Mouse (Mus musculus) hindbrain, embryonic 11.5 days (tissue): ENCODE measurements at regions not wholly inside any gene's neighbourhood (a gene's known extent, or its start where the extent isn't known, plus 50 kb on each side); places are given as distances from the start of the nearest gene placed in this dataset.

Experiments used
- ATAC-seq: fragments of 200-750 bp; cut with Nextera tagmentation; 2 replicates; pipeline ENCODE4 v1.8.0; 2017; ENCODE audit warnings: mild to moderate bottlenecking, moderate TSS enrichment, moderate library complexity; ENCODE audit not compliant: low FRiP score
- DNase-seq: peaks from one replicate; pipeline ENCODE4 v3.0.0-alpha.2; 2015; ENCODE audit warnings: low spot score
- H3K27ac ChIP-seq: fragments of 300-500 bp; sonication (generic); 2 replicates; pipeline ENCODE4 v1.5.1; 2014; ENCODE audit warnings: mild to moderate bottlenecking, low read depth, low read length
- H3K27me3 ChIP-seq: fragments of 300-500 bp; sonication (generic); 2 replicates; pipeline ENCODE4 v1.6.1; 2014; ENCODE audit warnings: mild to moderate bottlenecking, low read length, moderate library complexity, mixed read lengths; ENCODE audit not compliant: control insufficient read depth, insufficient read depth
- H3K36me3 ChIP-seq: fragments of 300-500 bp; sonication (generic); 2 replicates; pipeline ENCODE4 v1.6.1; 2014; ENCODE audit warnings: mild to moderate bottlenecking, low read length, moderate library complexity, mixed read lengths; ENCODE audit not compliant: control insufficient read depth, insufficient read depth
- H3K4me1 ChIP-seq: fragments of 300-500 bp; sonication (generic); replicated peaks from 2 replicates; pipeline ENCODE4 v1.6.1; 2014; ENCODE audit warnings: low read length, mixed read lengths; ENCODE audit not compliant: control insufficient read depth, insufficient read depth
- H3K4me2 ChIP-seq: fragments of 300-500 bp; sonication (generic); replicated peaks from 2 replicates; pipeline ENCODE4 v1.6.1; 2014; ENCODE audit warnings: mild to moderate bottlenecking, low read depth, low read length
- H3K4me3 ChIP-seq: fragments of 300-500 bp; sonication (generic); 2 replicates; pipeline ENCODE4 v1.5.1; 2014; ENCODE audit warnings: low read depth, low read length
- H3K9ac ChIP-seq: fragments of 300-500 bp; sonication (generic); 2 replicates; pipeline ENCODE4 v1.6.1; 2014; ENCODE audit warnings: low read depth, low read length
- H3K9me3 ChIP-seq: fragments of 300-500 bp; sonication (generic); 2 replicates; pipeline ENCODE4 v1.6.1; 2016; ENCODE audit warnings: low read length; ENCODE audit not compliant: control insufficient read depth
- WGBS: fragments of 180-500 bp; shearing (Covaris S2); extraction: QIAGEN DNeasy Blood & Tissue Kit; methylation state at CpG from one replicate; pipeline ENCODE4 v1.1.7; 2014; 5-methylcytosine and 5-hydroxymethylcytosine counted together

DNA sequence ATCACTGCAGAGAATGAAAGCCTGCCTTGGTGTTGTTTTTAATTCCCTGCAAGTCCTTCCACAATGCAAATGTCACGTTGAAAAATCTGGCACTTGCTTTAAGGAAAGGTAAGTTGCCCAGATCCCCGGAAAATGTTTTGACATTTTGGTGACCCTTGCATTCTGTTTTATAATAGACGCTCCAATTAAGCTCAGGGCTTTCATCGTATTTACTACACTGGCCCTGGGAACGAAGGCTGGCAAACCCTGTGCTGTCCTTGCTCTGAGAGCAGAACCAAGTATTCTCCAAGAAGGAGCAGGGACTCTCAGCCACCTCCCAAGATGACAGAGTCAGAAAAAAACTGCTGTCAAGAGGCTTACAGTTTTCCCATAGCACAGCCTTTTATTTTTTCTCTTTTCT is 305.9 kb downstream of the Kctd12 start:
- ATAC-seq (no peak), DNase-seq (no peak)
- Histone ChIP-seq H3K36me3 (no peaks in the 10 kb centered on the region), H3K27ac (no peak overlapping the region), H3K27me3 (no peaks in the 10 kb centered on the region), H3K9ac (no peak overlapping the region), H3K9me3 (no peaks in the 10 kb centered on the region), H3K4me3 (no peak overlapping the region), H3K4me1 (no peaks in the 10 kb centered on the region), H3K4me2 (no peak overlapping the region)
- 59% methylated on average over 5 of the region's 5 CpGs for WGBS

DNA sequence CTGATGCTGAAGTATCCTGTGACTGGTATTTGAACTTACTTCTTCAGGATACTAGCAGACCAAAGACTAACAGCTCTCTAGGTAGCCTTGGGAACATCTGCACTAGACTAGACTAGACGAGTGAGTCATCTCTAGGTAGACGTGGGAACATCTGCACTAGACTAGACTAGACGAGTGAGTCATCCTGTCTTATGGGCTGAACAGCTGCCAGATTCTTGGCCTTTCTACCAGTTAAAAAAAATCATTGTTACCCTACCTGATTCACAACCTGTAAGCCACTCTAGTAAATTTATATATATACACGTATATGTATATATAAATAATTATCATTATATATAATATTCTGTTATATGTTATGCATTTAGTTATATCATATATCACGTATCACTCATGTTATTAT is 307.8 kb downstream of the Kctd12 start:
- H3K4me2 ChIP-seq = no peak overlapping the region
- H3K36me3 ChIP-seq = no peaks in the 10 kb centered on the region
- ATAC-seq (no peak), DNase-seq (no peak)
- H3K4me1 ChIP-seq = no peaks in the 10 kb centered on the region
- H3K4me3 ChIP-seq = no peak overlapping the region
- H3K27me3 ChIP-seq = no peaks in the 10 kb centered on the region
- no peak overlapping the region for H3K27ac ChIP-seq
- no peaks in the 10 kb centered on the region for H3K9me3 ChIP-seq
- no peak overlapping the region for H3K9ac ChIP-seq
- WGBS = 93% methylated on average over 5 of the region's 5 CpGs

DNA sequence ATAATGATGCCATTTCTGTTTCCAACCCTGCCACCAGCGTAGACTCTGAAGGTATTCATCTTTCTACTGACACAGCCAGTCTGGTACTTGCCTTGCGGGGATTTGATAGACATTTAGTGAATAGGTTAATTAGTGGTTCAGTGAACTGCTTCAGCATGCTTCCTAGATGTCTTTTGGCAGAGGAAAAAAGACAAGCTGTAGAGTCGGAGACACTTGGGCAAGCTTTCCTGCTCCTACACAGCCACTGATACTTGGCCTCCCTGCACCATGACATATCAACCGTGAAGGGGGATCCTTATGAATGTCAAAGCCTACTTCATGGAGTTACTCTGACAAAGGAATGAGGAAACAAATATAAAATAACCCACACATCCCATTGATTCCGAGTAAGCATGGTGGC is 308.7 kb downstream of the Kctd12 start:
- H3K9ac ChIP-seq = no peak overlapping the region
- no peaks in the 10 kb centered on the region for H3K4me1 ChIP-seq
- DNase-seq = no peak
- no peak overlapping the region for H3K4me3 ChIP-seq
- 62% methylated on average over 5 of the region's 5 CpGs for WGBS
- no peak overlapping the region for H3K27ac ChIP-seq
- H3K4me2 ChIP-seq = no peak overlapping the region
- no peaks in the 10 kb centered on the region for H3K9me3 ChIP-seq
- no peaks in the 10 kb centered on the region for H3K36me3 ChIP-seq
- no peak for ATAC-seq
- no peaks in the 10 kb centered on the region for H3K27me3 ChIP-seq

DNA sequence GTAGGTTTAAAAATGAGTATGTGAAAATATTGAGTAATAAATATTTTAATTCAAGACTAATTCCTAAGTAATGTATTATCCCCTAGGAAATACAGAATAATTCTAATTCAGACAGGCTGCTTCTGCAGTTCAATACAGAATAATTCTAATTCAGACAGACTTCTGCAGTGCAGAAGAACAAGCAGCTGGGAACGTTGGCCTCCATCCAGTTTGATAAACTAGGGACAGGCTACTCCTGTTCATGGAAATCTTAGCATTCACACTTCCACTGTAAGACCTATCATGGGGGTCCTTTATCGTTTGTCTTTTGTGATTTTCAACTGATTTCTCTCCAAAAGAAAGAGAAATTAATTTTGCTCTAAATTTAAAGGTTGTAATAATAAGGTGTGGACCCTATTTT is 319.2 kb downstream of the Kctd12 start:
- no peaks in the 10 kb centered on the region for H3K9me3 ChIP-seq
- no peak overlapping the region for H3K4me3 ChIP-seq
- no peak overlapping the region for H3K9ac ChIP-seq
- no peaks in the 10 kb centered on the region for H3K4me1 ChIP-seq
- H3K27me3 ChIP-seq = no peaks in the 10 kb centered on the region
- WGBS = 87% methylated on average over 2 of the region's 2 CpGs
- H3K4me2 ChIP-seq = no peak overlapping the region
- DNase-seq (no peak), ATAC-seq (no peak)
- no peaks in the 10 kb centered on the region for H3K36me3 ChIP-seq
- H3K27ac ChIP-seq = no peak overlapping the region

DNA sequence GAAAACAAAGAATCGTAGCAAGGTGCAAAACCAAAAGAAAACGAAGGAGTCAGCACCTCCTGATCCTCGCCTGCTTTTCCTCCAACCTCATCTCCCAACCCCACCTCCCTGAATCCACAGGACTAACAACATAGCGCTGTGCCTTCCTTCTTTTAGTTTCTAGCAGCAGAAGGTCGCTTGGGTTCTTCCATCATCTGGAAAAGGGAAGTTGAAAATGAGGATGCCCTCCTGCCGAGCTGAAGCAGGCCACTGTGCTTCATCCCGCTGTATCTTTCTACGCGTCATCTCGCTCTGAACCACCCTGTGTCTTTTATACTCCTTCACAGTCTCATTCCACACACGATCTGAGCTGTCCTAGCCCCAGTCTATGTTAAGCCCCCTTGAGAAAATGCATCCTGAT is 322.1 kb downstream of the Kctd12 start:
- no peaks in the 10 kb centered on the region for H3K27me3 ChIP-seq
- no peak overlapping the region for H3K27ac ChIP-seq
- WGBS = 81% methylated on average over 11 of the region's 11 CpGs
- ATAC-seq (no peak), DNase-seq (no peak)
- H3K4me3 ChIP-seq = no peak overlapping the region
- no peaks in the 10 kb centered on the region for H3K9me3 ChIP-seq
- H3K36me3 ChIP-seq = no peaks in the 10 kb centered on the region
- no peaks in the 10 kb centered on the region for H3K4me1 ChIP-seq
- H3K4me2 ChIP-seq = no peak overlapping the region
- H3K9ac ChIP-seq = no peak overlapping the region

DNA sequence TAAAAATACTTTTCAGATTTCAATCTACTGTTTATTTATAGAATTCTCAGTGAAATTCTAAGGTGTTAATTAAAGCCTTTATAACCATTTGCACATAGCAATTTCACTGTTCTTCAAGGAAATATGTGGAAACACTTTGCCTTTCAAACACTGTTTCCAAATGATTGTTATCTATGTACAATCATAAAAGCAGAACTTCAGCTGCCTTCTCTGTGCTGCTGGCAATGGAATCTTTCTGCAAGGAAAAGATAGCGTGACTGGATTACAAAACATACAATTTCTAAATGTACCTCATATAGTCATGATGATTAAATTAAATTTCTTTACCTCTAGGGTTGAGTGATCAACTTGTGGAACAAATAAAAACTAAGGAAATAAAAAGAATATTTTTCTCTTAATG is 326.2 kb downstream of the Kctd12 start:
- no peaks in the 10 kb centered on the region for H3K36me3 ChIP-seq
- no peak overlapping the region for H3K27ac ChIP-seq
- ATAC-seq (no peak), DNase-seq (no peak)
- H3K4me2 ChIP-seq = no peak overlapping the region
- no peak overlapping the region for H3K4me3 ChIP-seq
- H3K4me1 ChIP-seq = no peaks in the 10 kb centered on the region
- no peaks in the 10 kb centered on the region for H3K9me3 ChIP-seq
- whole genome bisulfite sequencing = 88% methylated on average over 1 of the region's 1 CpGs
- no peaks in the 10 kb centered on the region for H3K27me3 ChIP-seq
- H3K9ac ChIP-seq = no peak overlapping the region

DNA sequence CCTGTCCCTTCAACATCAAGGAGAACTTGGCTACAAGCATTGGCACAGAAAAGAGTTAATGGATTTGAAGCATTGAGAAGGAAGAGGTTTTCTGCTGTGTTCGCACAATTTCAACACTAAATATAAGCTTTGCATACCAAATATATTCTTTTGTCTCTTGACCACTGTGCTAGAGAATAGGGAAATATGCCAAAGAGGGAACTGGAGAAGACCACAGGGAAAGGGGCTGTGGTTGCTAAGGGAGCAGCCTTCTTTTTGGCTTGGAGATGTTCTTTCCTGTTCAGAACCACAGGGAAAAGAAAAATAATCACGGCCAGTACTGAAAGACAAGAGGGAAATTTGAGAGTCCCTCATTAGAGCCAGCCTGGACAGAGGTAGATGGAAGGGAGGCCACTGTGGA is 352.8 kb downstream of the Kctd12 start:
- ATAC-seq (no peak), DNase-seq (no peak)
- H3K9me3 ChIP-seq = no peaks in the 10 kb centered on the region
- 73% methylated on average over 2 of the region's 2 CpGs for WGBS
- no peaks in the 10 kb centered on the region for H3K4me1 ChIP-seq
- H3K4me3 ChIP-seq = no peak overlapping the region
- no peak overlapping the region for H3K27ac ChIP-seq
- H3K9ac ChIP-seq = no peak overlapping the region
- H3K4me2 ChIP-seq = no peak overlapping the region
- H3K36me3 ChIP-seq = no peaks in the 10 kb centered on the region
- H3K27me3 ChIP-seq = no peaks in the 10 kb centered on the region

DNA sequence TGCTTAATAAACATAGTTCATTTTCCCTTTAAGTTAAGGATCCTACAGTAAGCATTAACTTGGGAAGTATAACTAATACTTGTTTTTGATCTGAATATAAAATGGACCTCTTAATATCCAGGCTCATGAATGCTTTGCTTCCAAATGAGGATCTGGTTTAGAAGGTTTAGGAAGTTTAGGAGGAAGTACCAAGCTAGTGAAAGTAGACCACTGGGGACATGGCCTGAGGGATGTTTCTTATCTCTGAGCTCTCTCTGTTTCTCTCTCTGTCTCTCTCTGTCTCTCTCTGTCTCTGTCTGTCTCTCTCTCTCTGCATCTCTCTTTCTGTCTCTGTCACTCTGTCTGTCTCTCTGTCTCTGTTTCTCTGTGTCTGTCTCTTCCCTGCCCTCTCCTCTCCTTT is 360.9 kb downstream of the Kctd12 start:
- Histone ChIP-seq H3K27ac (no peak overlapping the region), H3K4me3 (no peak overlapping the region), H3K4me2 (no peak overlapping the region), H3K36me3 (no peaks in the 10 kb centered on the region), H3K9ac (no peak overlapping the region), H3K27me3 (no peaks in the 10 kb centered on the region), H3K4me1 (no peaks in the 10 kb centered on the region), H3K9me3 (no peaks in the 10 kb centered on the region)
- DNase-seq = no peak
- ATAC-seq = no peak

DNA sequence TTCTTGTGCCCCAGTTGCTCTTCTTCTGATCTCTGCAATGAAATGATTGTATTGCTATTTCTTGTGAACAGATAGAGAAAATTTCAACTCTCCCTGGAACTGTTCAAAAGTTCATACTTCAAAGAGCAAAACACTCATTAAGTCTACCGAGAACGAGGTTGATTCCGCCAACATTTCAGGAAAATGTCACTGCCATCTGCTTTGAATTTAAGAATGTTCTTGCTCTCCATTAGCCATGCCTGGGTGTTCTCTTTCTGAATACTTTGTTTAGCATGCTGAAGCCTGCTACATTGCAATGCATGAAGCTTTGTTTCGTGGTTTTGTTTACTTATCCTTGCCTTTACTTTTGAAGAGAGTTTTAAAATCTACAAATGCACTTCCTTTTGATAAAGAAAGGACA is 363.4 kb downstream of the Kctd12 start:
- WGBS = 66% methylated on average over 4 of the region's 4 CpGs
- Histone ChIP-seq H3K27ac (no peak overlapping the region), H3K4me3 (no peak overlapping the region), H3K4me1 (no peaks in the 10 kb centered on the region), H3K9me3 (no peaks in the 10 kb centered on the region), H3K4me2 (no peak overlapping the region), H3K27me3 (no peaks in the 10 kb centered on the region), H3K9ac (no peak overlapping the region), H3K36me3 (no peaks in the 10 kb centered on the region)
- no peak for DNase-seq
- no peak for ATAC-seq
